8 mouse cellular contexts compared by ENCODE assay signal in the genomic region with DNA sequence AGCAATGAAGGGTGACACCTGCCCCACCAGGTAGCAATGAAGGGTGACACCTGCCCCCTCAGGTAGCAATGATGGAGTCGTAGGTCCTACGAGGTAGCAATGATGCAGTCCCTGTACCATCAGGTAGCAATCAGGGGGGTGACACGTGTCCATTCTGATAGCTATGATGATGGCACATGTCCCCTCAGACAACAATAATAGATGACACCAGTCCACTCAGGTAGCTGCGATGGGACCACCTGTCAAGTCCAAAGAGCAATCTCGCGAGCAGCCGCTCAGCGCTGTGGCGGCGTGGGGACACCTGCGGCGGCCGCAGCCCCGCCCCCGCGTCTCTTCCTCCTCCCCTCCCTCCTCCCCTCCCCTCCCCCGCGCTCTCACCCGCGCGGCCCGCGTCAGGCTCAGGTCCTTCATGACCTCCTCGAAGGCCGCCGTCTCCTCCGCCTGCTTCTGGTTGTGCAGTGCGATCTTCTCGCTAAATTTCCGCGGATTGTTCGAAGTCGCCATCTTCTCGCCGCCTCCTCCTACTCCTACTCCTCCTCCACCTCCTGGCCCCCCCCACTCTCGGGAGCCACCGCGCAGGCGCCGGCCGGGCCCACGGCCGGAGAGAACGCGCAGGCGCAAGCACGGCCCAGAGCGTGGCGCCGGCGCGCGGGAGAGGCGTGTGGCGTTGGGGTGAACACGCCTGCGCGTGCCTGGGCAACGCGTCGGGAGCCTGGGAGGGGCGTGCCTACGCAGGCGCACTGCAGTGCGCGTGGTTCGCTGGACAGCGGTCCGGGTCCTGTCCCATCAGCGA. TPM values are rescaled to one million over a fixed set of nuclear protein-coding genes. Genes with fewer than 3 reads are reported as not detected.
DNase-seq lines count a peak whose midpoint lies in the region; ATAC-seq and TF ChIP-seq lines count a peak whose summit lies in the region.

A gene (minus strand): TSS at position 525 of the 793 bp plus-strand sequence.

- 0 out of 2 replicates have a peak, but pooled peaks cover 4% of the 10 kb centered on the region for H3K36me3 ChIP-seq in embryonic facial prominence, embryonic 14.5 days (ENCODE audit: control insufficient read depth, insufficient read depth, low read length)
- no peaks in the 10 kb centered on the region for H3K36me3 ChIP-seq in limb, embryonic 14.5 days (ENCODE audit: control insufficient read depth, insufficient read depth, low read length)
- H3K36me3 ChIP-seq in midbrain, postnatal 0 days (ENCODE audit: insufficient read depth, low read length), result no peaks in the 10 kb centered on the region

- H3K27ac ChIP-seq in embryonic facial prominence, embryonic 14.5 days (replicated peaks; ENCODE audit: low read depth, low read length), result peak within 1 kb of the TSS; percentile 74; the same call in 1 of the 2 replicates
- peak within 1 kb of the TSS; percentile 65 for H3K27ac ChIP-seq in limb, embryonic 14.5 days (replicated peaks; ENCODE audit: low read depth, low read length)
- H3K27ac ChIP-seq in midbrain, postnatal 0 days (ENCODE audit: low read depth, low read length), result peak within 1 kb of the TSS; percentile 83

- peaks cover 12% of the 10 kb centered on the region for H3K4me1 ChIP-seq in embryonic facial prominence, embryonic 14.5 days (ENCODE audit: control insufficient read depth, insufficient read depth, low read length)
- H3K4me1 ChIP-seq in limb, embryonic 14.5 days (ENCODE audit: control insufficient read depth, insufficient read depth, low read length), result peaks cover 9% of the 10 kb centered on the region; the same call in 1 of the 2 replicates
- peaks cover 8% of the 10 kb centered on the region for H3K4me1 ChIP-seq in midbrain, postnatal 0 days (ENCODE audit: insufficient read depth, low read length)

- TF ChIP-seq POLR2A in limb, embryonic 14.5 days (IDR thresholded peaks at IDR 0.05; ENCODE audit: borderline replicate concordance, extremely low read depth, insufficient read depth, insufficient read length), result peak; percentile 58; the same call in 1 of the 2 replicates

- no peaks in the 10 kb centered on the region for H3K27me3 ChIP-seq in embryonic facial prominence, embryonic 14.5 days (replicated peaks; ENCODE audit: control insufficient read depth, insufficient read depth, low read length)
- H3K27me3 ChIP-seq in limb, embryonic 14.5 days (ENCODE audit: control insufficient read depth, insufficient read depth, low read length), result no peaks in the 10 kb centered on the region
- H3K27me3 ChIP-seq in midbrain, postnatal 0 days (ENCODE audit: insufficient read depth, low read length), result no peaks in the 10 kb centered on the region

- H3K4me2 ChIP-seq in embryonic facial prominence, embryonic 14.5 days (ENCODE audit: low read depth, low read length), result peak within 1 kb of the TSS; percentile 90
- peak within 1 kb of the TSS; percentile 79 for H3K4me2 ChIP-seq in limb, embryonic 14.5 days (replicated peaks; ENCODE audit: low read depth, low read length, severe bottlenecking)
- peak within 1 kb of the TSS; percentile 74 for H3K4me2 ChIP-seq in midbrain, postnatal 0 days (ENCODE audit: low read depth, low read length, poor library complexity, severe bottlenecking)

- peak within 1 kb of the TSS; percentile 73 for H3K9ac ChIP-seq in embryonic facial prominence, embryonic 14.5 days (ENCODE audit: low read depth, low read length)
- H3K9ac ChIP-seq in limb, embryonic 14.5 days (ENCODE audit: low read depth, low read length, severe bottlenecking), result peak within 1 kb of the TSS; percentile 69
- peak within 1 kb of the TSS; percentile 70 for H3K9ac ChIP-seq in midbrain, postnatal 0 days (replicated peaks; ENCODE audit: low read length, poor library complexity, severe bottlenecking)

- ATAC-seq in embryonic facial prominence, embryonic 14.5 days (ENCODE audit: low read depth), result peak; percentile 98
- peak; percentile 98 for ATAC-seq in limb, embryonic 14.5 days (ENCODE audit: low FRiP score, low read depth)
- peak; percentile 97 for ATAC-seq in midbrain, postnatal 0 days (ENCODE audit: low FRiP score)

- no peaks in the 10 kb centered on the region for H3K9me3 ChIP-seq in embryonic facial prominence, embryonic 14.5 days (ENCODE audit: control insufficient read depth, low read length)
- no peaks in the 10 kb centered on the region for H3K9me3 ChIP-seq in limb, embryonic 14.5 days (ENCODE audit: control insufficient read depth, low read length)
- H3K9me3 ChIP-seq in midbrain, postnatal 0 days (ENCODE audit: low read length), result no peaks in the 10 kb centered on the region

- TF ChIP-seq CTCF in midbrain, postnatal 0 days (IDR thresholded peaks at IDR 0.05), result no peak; the same call in 1 of the 2 replicates

- DNase-seq in 3T3-L1 (ENCODE audit: low read depth, low spot score), result peak; percentile 96
- DNase-seq in adrenal gland, postnatal 4 days (ENCODE audit: low spot score in 2 of 2), result peak; percentile 96 to 98
- peak; percentile 97 for DNase-seq in embryonic facial prominence, embryonic 14.5 days (ENCODE audit: low spot score)
- peak; percentile 94 for DNase-seq in heart, adult 8-10 months (ENCODE audit: low spot score)
- DNase-seq in kidney, adult 9 months, result peak; percentile 97
- DNase-seq in limb, embryonic 14.5 days (ENCODE audit: low spot score), result peak; percentile 93
- peak; percentile 97 for DNase-seq in midbrain, postnatal 0 days (ENCODE audit: low spot score)
- DNase-seq in spleen, postnatal 14 days (ENCODE audit: low spot score in 2 of 2), result peak; percentile 95 to 96

- H3K4me3 ChIP-seq in embryonic facial prominence, embryonic 14.5 days (ENCODE audit: low read depth, low read length), result peak within 1 kb of the TSS; percentile 73
- H3K4me3 ChIP-seq in limb, embryonic 14.5 days (replicated peaks; ENCODE audit: low read length), result peak within 1 kb of the TSS; percentile 63
- H3K4me3 ChIP-seq in midbrain, postnatal 0 days (ENCODE audit: low read depth, low read length), result peak within 1 kb of the TSS; percentile 61

- under 1% methylated on average over 35 of the region's 70 CpGs for WGBS in embryonic facial prominence, embryonic 14.5 days
- under 1% methylated on average over 60 of the region's 70 CpGs for WGBS in limb, embryonic 14.5 days
- WGBS in midbrain, postnatal 0 days, result under 1% methylated on average over 66 of the region's 70 CpGs

RNA-seq across cellular contexts. Expression of the gene that starts here (rescaled TPM):
- 10 to 100 TPM; 33.2 to 34.5 TPM for total RNA-seq in adrenal gland, postnatal 4 days (2021)
- polyA plus RNA-seq in embryonic facial prominence, embryonic 14.5 days (2014; fragmentation: Nextera tagmentation; extraction: Ambion mirVana), result 19.3 and 22.1 TPM in 2 replicates
- total RNA-seq in heart, adult 8-10 months (2022), result 1 to 10 TPM; 7.5 to 9.8 (median 7.6) TPM
- polyA plus RNA-seq in limb, embryonic 14.5 days (2012; rRNA removed), result 37.8 and 58.5 TPM in 2 replicates
- polyA plus RNA-seq in limb, embryonic 14.5 days (2014; fragmentation: Nextera tagmentation; extraction: Ambion mirVana), result 26.3 and 31.1 TPM in 2 replicates
- total RNA-seq in midbrain, postnatal 0 days (2014; rRNA removed), result 56.3 and 57.4 TPM in 2 replicates
- 46.5 and 47.8 TPM in 2 replicates for polyA plus RNA-seq in midbrain, postnatal 0 days (2015; fragmentation: Nextera tagmentation; extraction: Ambion mirVana)

Comparison
In these comparisons a context has a peak if more than half of its experiments do, and no peak if none do; other contexts are left out.
1. Peak in every context shown above with its lines: DNase-seq, ATAC-seq, H3K4me3 ChIP-seq and H3K27ac ChIP-seq.